Mouse (Mus musculus) CH12.LX (cell line): ENCODE measurements around the gene Dock3. TPM values are rescaled to one million over a fixed set of nuclear protein-coding genes. Genes with fewer than 3 reads are reported as not detected.

Experiments used
- DNase-seq: peaks from one replicate; pipeline ENCODE4 v3.0.0-alpha.2; 2013; ENCODE audit errors: extremely low read depth
- H3K27ac ChIP-seq: 2 replicates; pipeline ENCODE4 v1.5.1; 2012; ENCODE audit warnings: low read depth, mild to moderate bottlenecking, control low read depth, moderate library complexity; ENCODE audit not compliant: insufficient read depth
- H3K27me3 ChIP-seq: replicated peaks from 2 replicates; pipeline ENCODE3; 2012; ENCODE audit warnings: inconsistent platforms
- H3K36me3 ChIP-seq, 2 experiments: replicated peaks in 1 of 2; 2 replicates each; pipeline versions ENCODE3 to v1.6.1; 2012; ENCODE audit warnings: inconsistent platforms in 1 of 2, low read length in 1 of 2, mild to moderate bottlenecking in 1 of 2, mixed read lengths in 1 of 2, moderate library complexity in 1 of 2; ENCODE audit not compliant: control insufficient read depth in 1 of 2, insufficient read depth in 1 of 2
- H3K4me1 ChIP-seq, 2 experiments: 2 replicates each; pipeline ENCODE4 v1.6.1; 2012; ENCODE audit warnings: inconsistent platforms in 1 of 2, moderate library complexity in 1 of 2; ENCODE audit not compliant: insufficient read depth in 2 of 2, control insufficient read depth in 1 of 2
- H3K4me2 ChIP-seq: 2 replicates; pipeline ENCODE4 v1.6.1; 2012; ENCODE audit warnings: low read depth, mild to moderate bottlenecking, control low read depth; ENCODE audit not compliant: poor library complexity, insufficient read depth, severe bottlenecking
- H3K4me3 ChIP-seq, 3 experiments: fragments of 150-350 bp in 1 of 3; sonication (generic) in 1 of 3; replicated peaks in 1 of 3; 2 replicates each; pipeline versions ENCODE3 to v1.5.1; 2011 to 2012; ENCODE audit warnings: low read depth in 2 of 3, low read length in 2 of 3, mild to moderate bottlenecking in 2 of 3, moderate library complexity in 2 of 3, control low read depth in 1 of 3, improper control_type of control experiment in 1 of 3, inconsistent platforms in 1 of 3, mixed read lengths in 1 of 3; ENCODE audit not compliant: poor library complexity in 1 of 3
- H3K79me2 ChIP-seq: replicated peaks from 2 replicates; pipeline ENCODE4 v1.6.1; 2012; ENCODE audit warnings: mild to moderate bottlenecking, moderate library complexity; ENCODE audit not compliant: control insufficient read depth, poor library complexity, insufficient read depth, severe bottlenecking; ENCODE audit errors: extremely low read depth
- H3K9ac ChIP-seq: 2 replicates; pipeline ENCODE4 v1.6.1; 2012; ENCODE audit warnings: low read depth, mild to moderate bottlenecking, control low read depth, moderate library complexity; ENCODE audit not compliant: insufficient read depth
- H3K9me3 ChIP-seq: replicated peaks from 2 replicates; pipeline ENCODE3; 2012; ENCODE audit warnings: low read length, inconsistent platforms, mixed read lengths
- CHD1 ChIP-seq: IDR thresholded peaks from 2 replicates; pipeline ENCODE4 v1.6.1; 2012; ENCODE audit warnings: low read depth, low read length, improper control_type of control experiment, inconsistent platforms
- CTCF ChIP-seq, 2 experiments: IDR thresholded peaks in 1 of 2; conservative IDR thresholded peaks in 1 of 2; 2 replicates each; pipeline ENCODE4 v1.5.1; 2011 to 2012; ENCODE audit warnings: low read depth in 2 of 2, low read length in 2 of 2, improper control_type of control experiment in 1 of 2, inconsistent platforms in 1 of 2, mild to moderate bottlenecking in 1 of 2, moderate library complexity in 1 of 2
- ELF1 ChIP-seq: IDR thresholded peaks from 2 replicates; pipeline ENCODE4 v1.6.1; 2014; ENCODE audit warnings: low read depth, mild to moderate bottlenecking, inconsistent platforms, low read length, improper control_type of control experiment
- GABPA ChIP-seq: IDR thresholded peaks from 2 replicates; pipeline ENCODE4 v1.6.1; 2012; ENCODE audit warnings: low read depth, low read length, improper control_type of control experiment, inconsistent platforms; ENCODE audit not compliant: insufficient replicate concordance
- JUND ChIP-seq: conservative IDR thresholded peaks from 2 replicates; pipeline ENCODE4 v1.6.1; 2011; ENCODE audit warnings: low read depth, low read length, improper control_type of control experiment
- MAFK ChIP-seq: IDR thresholded peaks from 2 replicates; pipeline ENCODE4 v1.6.1; 2011; ENCODE audit warnings: low read length, improper control_type of control experiment; ENCODE audit not compliant: insufficient replicate concordance
- NELFE ChIP-seq: IDR thresholded peaks from 2 replicates; pipeline ENCODE4 v1.6.1; 2011; ENCODE audit warnings: low read depth, low read length, improper control_type of control experiment
- NRF1 ChIP-seq: IDR thresholded peaks from 2 replicates; pipeline ENCODE4 v1.6.1; 2014; ENCODE audit warnings: low read depth, mild to moderate bottlenecking, inconsistent platforms, low read length, improper control_type of control experiment, moderate library complexity
- POLR2A ChIP-seq: IDR thresholded peaks from 2 replicates; pipeline ENCODE4 v1.6.1; 2011; ENCODE audit warnings: low read depth, mild to moderate bottlenecking, improper control_type of control experiment, low read length
- POLR2AphosphoS2 ChIP-seq: IDR thresholded peaks from 2 replicates; pipeline ENCODE4 v1.6.1; 2011; ENCODE audit warnings: low read depth, low read length, improper control_type of control experiment
- SMC3 ChIP-seq: IDR thresholded peaks from 2 replicates; pipeline ENCODE4 v1.6.1; 2011; ENCODE audit warnings: low read depth, low read length, improper control_type of control experiment
- TCF12 ChIP-seq: IDR thresholded peaks from 2 replicates; pipeline ENCODE4 v1.6.1; 2014; ENCODE audit warnings: low read depth, mild to moderate bottlenecking, inconsistent platforms, low read length, improper control_type of control experiment
- UBTF ChIP-seq: IDR thresholded peaks from 2 replicates; pipeline ENCODE4 v1.6.1; 2012; ENCODE audit warnings: low read depth, mild to moderate bottlenecking, inconsistent platforms, low read length, improper control_type of control experiment, moderate library complexity
- dilution Hi-C: fragments of 300-500 bp; cut with MboI; formaldehyde crosslinking; loops from 2 replicates; pipeline ENCODE4 v1.14.3; 2020; ENCODE audit warnings: low sequenced_read_pairs; ENCODE audit not compliant: extremely low pct_unique_long_range_greater_than_20kb, extremely low pct_ligation_motif_present
- in situ Hi-C: fragments of 300-500 bp; cut with MboI; formaldehyde crosslinking; loops from 3 replicates; pipeline ENCODE4 v1.14.3; 2019; ENCODE audit warnings: low sequenced_read_pairs, low pct_ligation_motif_present, low pct_unique_long_range_greater_than_20kb, mixed read lengths
- polyA plus RNA-seq: library from polyadenylated mRNA; unstranded; fragments of >175 nt; gene quantifications from 2 replicates; pipeline ENCODE4 v1.2.1, GENCODE M21; 2012; ENCODE audit warnings: low read depth; ENCODE audit not compliant: insufficient read length
- total RNA-seq, 2 experiments: library from RNA; depleted of rRNA; stranded (reverse); fragments of 300-350 nt in 1 of 2; fragments of >200 nt in 1 of 2; gene quantifications; 2 replicates each; pipeline ENCODE4 v1.2.3; 2012 to 2014

Dock3 gene
- total and polyA plus RNA-seq, 3 experiments: 0.30 TPM; not detected in 2

DNA sequence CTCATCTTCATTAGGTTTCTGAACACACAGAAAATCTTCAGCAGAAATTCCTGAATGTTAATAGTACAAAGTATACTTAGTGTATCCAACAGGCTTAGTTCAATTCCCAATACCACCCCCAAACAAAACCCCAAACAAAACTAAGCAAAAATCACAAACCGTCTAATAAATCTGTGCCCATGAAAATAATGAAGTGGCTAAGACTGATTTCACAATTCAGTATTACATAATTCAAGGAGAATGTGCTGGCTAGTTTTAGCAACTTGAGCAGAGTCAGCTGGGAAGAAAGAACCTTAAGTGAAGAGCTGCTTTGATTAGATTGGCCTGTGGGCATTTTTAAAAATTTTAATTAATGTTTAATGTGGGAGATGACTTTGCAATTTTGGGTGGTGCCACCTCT lies 273.3 kb downstream of the Dock3 start:
- no peak overlapping the region for H3K9ac ChIP-seq
- H3K4me3 ChIP-seq: no peak overlapping the region
- no peak overlapping the region for H3K4me2 ChIP-seq
- no peaks in the 10 kb centered on the region for H3K4me1 ChIP-seq
- no peaks in the 10 kb centered on the region for H3K79me2 ChIP-seq
- in situ Hi-C loops: no loop called here
- TF ChIP-seq ELF1: no peak
- TF ChIP-seq TCF12: no peak
- TF ChIP-seq POLR2AphosphoS2: no peak
- no peak for TF ChIP-seq NELFE
- no peak for TF ChIP-seq MAFK
- TF ChIP-seq POLR2A: no peak
- peaks cover 51% of the 10 kb centered on the region for H3K27me3 ChIP-seq
- dilution Hi-C loops: no loop called here
- H3K36me3 ChIP-seq: no peaks in the 10 kb centered on the region
- H3K27ac ChIP-seq: no peak overlapping the region
- DNase-seq: no peak
- no peaks in the 10 kb centered on the region for H3K9me3 ChIP-seq

DNA sequence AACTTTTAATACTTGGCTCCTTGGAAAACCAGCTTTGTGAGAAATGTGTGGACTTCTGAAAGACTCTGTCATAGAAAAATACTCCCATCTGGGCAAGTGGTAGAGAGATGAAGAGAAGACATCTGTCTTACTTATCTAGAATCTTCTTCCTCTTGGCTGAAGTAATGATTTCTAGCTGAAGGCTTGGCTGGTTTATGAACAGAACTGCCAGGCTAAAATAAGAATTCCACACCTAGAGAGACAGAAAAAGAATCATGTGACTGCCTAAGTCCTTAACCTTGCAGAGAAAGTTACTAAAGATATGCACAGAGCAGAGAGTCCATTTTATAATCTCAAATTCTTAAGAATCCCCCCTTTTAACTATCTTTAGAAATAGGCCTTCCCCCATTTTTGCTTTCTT lies 276.2 kb downstream of the Dock3 start:
- Histone ChIP-seq H3K4me2 (no peak overlapping the region), H3K4me1 (no peaks in the 10 kb centered on the region), H3K9ac (no peak overlapping the region), H3K36me3 (no peaks in the 10 kb centered on the region), H3K9me3 (no peaks in the 10 kb centered on the region), H3K4me3 (no peak overlapping the region), H3K27me3 (peaks cover 62% of the 10 kb centered on the region), H3K79me2 (no peaks in the 10 kb centered on the region), H3K27ac (no peak overlapping the region)
- TF ChIP-seq JUND: no peak
- in situ Hi-C loops (no loop called here), dilution Hi-C loops (no loop called here)
- DNase-seq: no peak

DNA sequence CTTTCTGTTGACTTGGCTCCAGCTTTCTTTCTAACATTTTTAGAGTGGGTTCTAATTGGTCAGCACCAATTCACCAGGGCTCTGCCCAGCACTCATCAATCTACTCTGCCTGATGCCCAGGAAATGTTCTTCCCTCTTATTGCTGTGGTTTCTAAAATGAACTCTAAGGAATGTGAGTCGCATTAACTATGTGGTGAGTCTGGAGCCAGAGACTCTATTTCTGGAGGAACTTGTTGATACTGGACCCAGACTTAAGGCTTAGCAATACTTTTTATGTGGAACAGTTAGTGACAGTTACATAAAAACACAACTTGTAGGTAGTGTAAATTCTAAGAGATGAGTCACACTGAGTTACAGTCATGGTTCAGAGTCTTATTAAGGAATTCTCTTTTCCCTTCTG lies 296.7 kb downstream of the Dock3 start:
- Histone ChIP-seq H3K4me2 (no peak overlapping the region), H3K4me1 (peaks cover 2 to 5% of the 10 kb centered on the region in 2 experiments; a peak in 2 of 4 replicates), H3K79me2 (no peaks in the 10 kb centered on the region), H3K9ac (no peak overlapping the region), H3K36me3 (no peaks in the 10 kb centered on the region), H3K4me3 (no peak overlapping the region), H3K9me3 (peaks cover 3% of the 10 kb centered on the region), H3K27ac (no peak overlapping the region), H3K27me3 (peaks cover 41% of the 10 kb centered on the region)
- dilution Hi-C loops: no loop called here
- DNase-seq: no peak
- in situ Hi-C loops: loop anchor here (25.0 kb wide), 1 partner anchor 552 kb away; no protein-coding TSS in a partner anchor
- TF ChIP-seq GABPA (no peak), CTCF (conservative IDR thresholded peaks at IDR 0.05 in 1 of 2, IDR thresholded peaks at IDR 0.05 in 1 of 2; ENCODE audit: low read depth in 2 of 2, low read length in 2 of 2) (no peak), POLR2AphosphoS2 (no peak), NRF1 (no peak), UBTF (no peak), CHD1 (no peak), SMC3 (no peak)
